ENCODE assay signal across 8 mouse cellular contexts in the genomic region with DNA sequence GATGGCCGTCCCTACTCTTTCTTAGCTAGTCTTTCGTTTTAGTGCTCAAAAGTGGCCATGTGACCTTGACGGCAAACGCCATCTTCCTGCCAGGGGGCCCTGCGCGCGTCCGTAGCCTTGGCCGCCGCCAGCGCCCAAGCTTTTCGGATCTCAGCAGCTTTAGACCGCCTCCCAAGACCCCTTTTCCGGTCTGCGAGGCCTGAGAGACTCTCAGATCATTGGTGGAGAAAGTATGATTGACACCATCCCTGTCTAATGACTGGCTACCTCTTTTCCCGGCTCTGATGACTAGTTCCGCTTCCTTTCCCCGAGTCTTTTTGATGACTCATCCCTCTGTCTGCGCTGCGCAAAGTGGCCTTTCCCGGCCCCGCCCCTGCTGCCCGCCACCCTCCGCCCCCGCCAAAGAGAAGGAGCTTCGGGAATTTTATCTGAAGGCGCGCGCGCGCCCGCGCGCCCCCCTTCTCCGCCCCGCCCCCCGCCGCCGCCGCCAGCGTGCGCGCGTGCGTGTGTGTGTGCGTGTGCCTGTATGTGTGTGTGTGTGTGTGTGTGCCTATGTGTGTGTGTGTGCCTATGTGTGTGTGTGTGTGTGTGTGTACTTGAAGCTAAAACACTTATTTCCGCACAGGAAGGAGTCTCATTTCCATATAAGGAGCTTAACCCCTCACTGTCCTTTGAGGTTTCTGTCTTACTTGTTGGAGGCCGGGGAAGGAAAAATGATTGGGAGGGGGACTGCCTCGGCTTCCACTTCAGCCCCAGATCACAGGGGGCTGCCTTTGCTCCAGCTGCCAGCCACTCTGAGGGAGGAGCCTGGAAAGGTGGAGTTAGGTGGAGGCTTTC. TPM values are rescaled to one million over a fixed set of nuclear protein-coding genes. Genes with fewer than 3 reads are reported as not detected.
DNase-seq lines count a peak whose midpoint lies in the region; ATAC-seq and TF ChIP-seq lines count a peak whose summit lies in the region.

No protein-coding gene starts in this region.

- H3K27me3 ChIP-seq in embryonic facial prominence, embryonic 15.5 days = no peaks in the 10 kb centered on the region
- no peaks in the 10 kb centered on the region for H3K27me3 ChIP-seq in limb, embryonic 14.5 days (ENCODE audit: control insufficient read depth, insufficient read depth, low read length)
- no peaks in the 10 kb centered on the region for H3K27me3 ChIP-seq in midbrain, postnatal 0 days (ENCODE audit: insufficient read depth, low read length)

- no peak for TF ChIP-seq CTCF in bone marrow, adult 2 months (IDR thresholded peaks at IDR 0.05; ENCODE audit: control insufficient read depth, insufficient read depth, low read length)
- no peak; the same call in 1 of the 2 replicates for TF ChIP-seq CTCF in midbrain, postnatal 0 days (IDR thresholded peaks at IDR 0.05)

- peak overlapping the region; percentile 81 for H3K4me3 ChIP-seq in bone marrow, adult 2 months (replicated peaks; ENCODE audit: control insufficient read depth, low read depth, low read length)
- peak overlapping the region; percentile 40 for H3K4me3 ChIP-seq in embryonic facial prominence, embryonic 15.5 days (replicated peaks)
- peak overlapping the region; percentile 36 for H3K4me3 ChIP-seq in limb, embryonic 14.5 days (replicated peaks; ENCODE audit: low read length)
- H3K4me3 ChIP-seq in midbrain, postnatal 0 days (ENCODE audit: low read depth, low read length) = peak overlapping the region; percentile 25

- H3K36me3 ChIP-seq in embryonic facial prominence, embryonic 15.5 days = no peaks in the 10 kb centered on the region
- no peaks in the 10 kb centered on the region for H3K36me3 ChIP-seq in limb, embryonic 14.5 days (ENCODE audit: control insufficient read depth, insufficient read depth, low read length)
- no peaks in the 10 kb centered on the region for H3K36me3 ChIP-seq in midbrain, postnatal 0 days (ENCODE audit: insufficient read depth, low read length)

- H3K27ac ChIP-seq in bone marrow, adult 2 months (ENCODE audit: control insufficient read depth, insufficient read depth, low read depth, low read length, poor library complexity) = peak overlapping the region; percentile 93
- H3K27ac ChIP-seq in embryonic facial prominence, embryonic 15.5 days (replicated peaks) = peak overlapping the region; percentile 91
- peak overlapping the region; percentile 91 for H3K27ac ChIP-seq in limb, embryonic 14.5 days (replicated peaks; ENCODE audit: low read depth, low read length)
- H3K27ac ChIP-seq in midbrain, postnatal 0 days (ENCODE audit: low read depth, low read length) = peak overlapping the region; percentile 94

- H3K4me2 ChIP-seq in embryonic facial prominence, embryonic 15.5 days (replicated peaks) = peak overlapping the region; percentile 48
- peak overlapping the region; percentile 47 for H3K4me2 ChIP-seq in limb, embryonic 14.5 days (replicated peaks; ENCODE audit: low read depth, low read length, severe bottlenecking)
- peak overlapping the region; percentile 35 for H3K4me2 ChIP-seq in midbrain, postnatal 0 days (ENCODE audit: low read depth, low read length, poor library complexity, severe bottlenecking)

- TF ChIP-seq POLR2A in bone marrow, adult 2 months (IDR thresholded peaks at IDR 0.05; ENCODE audit: borderline replicate concordance, control insufficient read depth, low read depth, low read length) = peak; percentile 65; the same call in 1 of the 2 replicates
- TF ChIP-seq POLR2A in limb, embryonic 14.5 days (IDR thresholded peaks at IDR 0.05; ENCODE audit: borderline replicate concordance, extremely low read depth, insufficient read depth, insufficient read length) = peak; percentile 71; the same call in 1 of the 2 replicates

- H3K9ac ChIP-seq in embryonic facial prominence, embryonic 15.5 days = peak overlapping the region; percentile 15; the same call in 1 of the 2 replicates
- peak overlapping the region; percentile 46 for H3K9ac ChIP-seq in limb, embryonic 14.5 days (ENCODE audit: low read depth, low read length, severe bottlenecking)
- H3K9ac ChIP-seq in midbrain, postnatal 0 days (replicated peaks; ENCODE audit: low read length, poor library complexity, severe bottlenecking) = 0 out of 2 replicates have a peak overlapping the region, but pooled peaks have one; percentile 3

- DNase-seq in 416B (ENCODE audit: low read depth) = peak; percentile 99
- peak; percentile 91 for DNase-seq in heart, adult 8-10 months (ENCODE audit: low spot score)
- DNase-seq in kidney, adult 9 months = peak; percentile 94
- peak; percentile 96 for DNase-seq in limb, embryonic 14.5 days (ENCODE audit: low spot score)
- DNase-seq in midbrain, postnatal 0 days (ENCODE audit: low spot score) = peak; percentile 97
- DNase-seq in spleen, postnatal 14 days (ENCODE audit: low spot score in 2 of 2) = peak; percentile 50 to 70

- H3K4me1 ChIP-seq in bone marrow, adult 2 months (ENCODE audit: control insufficient read depth, insufficient read depth, low read length) = no peaks in the 10 kb centered on the region
- no peaks in the 10 kb centered on the region for H3K4me1 ChIP-seq in embryonic facial prominence, embryonic 15.5 days
- H3K4me1 ChIP-seq in limb, embryonic 14.5 days (ENCODE audit: control insufficient read depth, insufficient read depth, low read length) = 0 out of 2 replicates have a peak, but pooled peaks cover 2% of the 10 kb centered on the region
- H3K4me1 ChIP-seq in midbrain, postnatal 0 days (ENCODE audit: insufficient read depth, low read length) = no peaks in the 10 kb centered on the region

- no peaks in the 10 kb centered on the region for H3K9me3 ChIP-seq in embryonic facial prominence, embryonic 15.5 days (replicated peaks)
- H3K9me3 ChIP-seq in limb, embryonic 14.5 days (ENCODE audit: control insufficient read depth, low read length) = no peaks in the 10 kb centered on the region
- H3K9me3 ChIP-seq in midbrain, postnatal 0 days (ENCODE audit: low read length) = no peaks in the 10 kb centered on the region

- peak; percentile 95 for ATAC-seq in embryonic facial prominence, embryonic 15.5 days (ENCODE audit: insufficient number of reproducible peaks, low FRiP score, low TSS enrichment, low read depth)
- peak; percentile 96 for ATAC-seq in limb, embryonic 14.5 days (ENCODE audit: low FRiP score, low read depth)
- ATAC-seq in midbrain, postnatal 0 days (ENCODE audit: low FRiP score) = peak; percentile 93

- 8% methylated on average over 46 of the region's 49 CpGs for WGBS in bone marrow, adult 2 months
- 18% methylated on average over 46 of the region's 49 CpGs for WGBS in embryonic facial prominence, embryonic 15.5 days
- WGBS in limb, embryonic 14.5 days = 34% methylated on average over 26 of the region's 49 CpGs
- 24% methylated on average over 40 of the region's 49 CpGs for WGBS in midbrain, postnatal 0 days

RNA-seq across cellular contexts. Expression of gene Nlgn3, which starts 33.6 kb away (rescaled TPM):
- 2.1 TPM in 1 of 2 replicates, not detected in the other for polyA plus RNA-seq in bone marrow, adult 2 months (2011; ENCODE audit: insufficient read depth, insufficient read length, low replicate concordance, missing spikeins)
- 11.6 and 12.8 TPM in 2 replicates for polyA plus RNA-seq in embryonic facial prominence, embryonic 15.5 days (2015; fragmentation: Nextera tagmentation; extraction: Ambion mirVana)
- 1 to 10 TPM in 1 of 4 experiments, under 1 TPM in 3; 0.34 to 1.2 (median 0.78) TPM for total RNA-seq in heart, adult 8-10 months (2022)
- 10.3 and 15.6 TPM in 2 replicates for polyA plus RNA-seq in limb, embryonic 14.5 days (2012; rRNA removed)
- 18.2 and 24.4 TPM in 2 replicates for polyA plus RNA-seq in limb, embryonic 14.5 days (2014; fragmentation: Nextera tagmentation; extraction: Ambion mirVana)
- total RNA-seq in midbrain, postnatal 0 days (2014; rRNA removed) = 188 and 189 TPM in 2 replicates
- 82.3 and 84.6 TPM in 2 replicates for polyA plus RNA-seq in midbrain, postnatal 0 days (2015; fragmentation: Nextera tagmentation; extraction: Ambion mirVana)

RNA-seq across cellular contexts. Expression of gene Gjb1, which starts 43.6 kb away (rescaled TPM):
- 1.1 and 4.7 TPM in 2 replicates for polyA plus RNA-seq in bone marrow, adult 2 months (2011; ENCODE audit: insufficient read depth, insufficient read length, low replicate concordance, missing spikeins)
- polyA plus RNA-seq in embryonic facial prominence, embryonic 15.5 days (2015; fragmentation: Nextera tagmentation; extraction: Ambion mirVana) = 0.24 and 0.34 TPM in 2 replicates
- not detected for total RNA-seq in heart, adult 8-10 months (2022)
- polyA plus RNA-seq in limb, embryonic 14.5 days (2012; rRNA removed) = 0.09 and 0.19 TPM in 2 replicates
- not detected in 2 replicates for polyA plus RNA-seq in limb, embryonic 14.5 days (2014; fragmentation: Nextera tagmentation; extraction: Ambion mirVana)
- 1.5 and 2.1 TPM in 2 replicates for total RNA-seq in midbrain, postnatal 0 days (2014; rRNA removed)
- 1.7 and 2.4 TPM in 2 replicates for polyA plus RNA-seq in midbrain, postnatal 0 days (2015; fragmentation: Nextera tagmentation; extraction: Ambion mirVana)

RNA-seq across cellular contexts. Expression of gene Med12, which starts 58.8 kb away (rescaled TPM):
- 122 and 196 TPM in 2 replicates for polyA plus RNA-seq in bone marrow, adult 2 months (2011; ENCODE audit: insufficient read depth, insufficient read length, low replicate concordance, missing spikeins)
- polyA plus RNA-seq in embryonic facial prominence, embryonic 15.5 days (2015; fragmentation: Nextera tagmentation; extraction: Ambion mirVana) = 33.3 and 39.3 TPM in 2 replicates
- 10 to 100 TPM; 15.7 to 20.3 (median 19.5) TPM for total RNA-seq in heart, adult 8-10 months (2022)
- 122 and 193 TPM in 2 replicates for polyA plus RNA-seq in limb, embryonic 14.5 days (2012; rRNA removed)
- polyA plus RNA-seq in limb, embryonic 14.5 days (2014; fragmentation: Nextera tagmentation; extraction: Ambion mirVana) = 41.7 and 55.7 TPM in 2 replicates
- total RNA-seq in midbrain, postnatal 0 days (2014; rRNA removed) = 37.2 and 39.5 TPM in 2 replicates
- 16.1 and 18.2 TPM in 2 replicates for polyA plus RNA-seq in midbrain, postnatal 0 days (2015; fragmentation: Nextera tagmentation; extraction: Ambion mirVana)

Comparison
In these comparisons a context has a peak if more than half of its experiments do, and no peak if none do; other contexts are left out.
1. Peak in every context shown above with its lines: DNase-seq, ATAC-seq, H3K4me3 ChIP-seq and H3K27ac ChIP-seq.
2. H3K4me3 ChIP-seq: peak in every context shown above with its lines; median percentile 81 in bone marrow, adult 2 months; 40 in embryonic facial prominence, embryonic 15.5 days; 36 in limb, embryonic 14.5 days; 25 in midbrain, postnatal 0 days.